Mouse (Mus musculus): ENCODE measurements around the gene Zzz3.

DNA sequence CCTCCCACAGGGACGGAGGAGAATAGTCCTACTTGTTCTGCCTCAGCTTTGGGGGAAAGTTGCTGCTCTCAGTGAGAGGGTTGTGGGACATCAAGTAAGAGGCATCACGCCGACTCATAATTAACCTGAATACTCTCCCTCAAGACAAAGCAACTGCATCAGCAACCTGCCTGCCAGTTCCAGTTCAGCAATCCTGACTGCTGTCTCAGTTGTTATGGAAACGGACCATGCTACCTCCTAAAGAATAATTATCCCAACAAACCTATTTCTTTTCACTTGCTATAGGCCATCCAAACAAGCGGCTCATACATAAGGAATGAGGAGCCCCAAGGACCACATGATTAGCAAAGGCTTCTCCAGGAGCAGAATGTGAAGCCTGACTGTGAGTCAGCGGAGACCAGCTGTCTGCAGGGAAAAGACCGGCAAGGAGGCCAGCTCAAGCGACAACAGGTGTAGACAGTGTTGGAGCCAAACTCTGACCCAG is 100.2 kb downstream of the Zzz3 start:
- no peak for TF ChIP-seq POLR2A (IDR thresholded peaks at IDR 0.05; ENCODE audit: insufficient read depth, low read length)
- no peak for TF ChIP-seq CTCF (IDR thresholded peaks at IDR 0.05; ENCODE audit: low read depth, low read length)
- TF ChIP-seq EP300 (IDR thresholded peaks at IDR 0.05; ENCODE audit: insufficient read depth, low read depth, low read length), result no peak

Measured in ES-Bruce4 (cell line).